Mouse (Mus musculus): ENCODE results near the gene Dis3l2.

GRCm38 (mm10) chr1:86758091-86758490 lies 54.5 kb downstream of the Dis3l2 start:
- no peak for TF ChIP-seq CTCF (conservative IDR thresholded peaks at IDR 0.05 in 1 of 2, IDR thresholded peaks at IDR 0.05 in 1 of 2; ENCODE audit: low read depth in 2 of 2, low read length in 2 of 2)
- no peak for TF ChIP-seq CHD2 (IDR thresholded peaks at IDR 0.05; ENCODE audit: low read length)

Measured in CH12.LX (cell line).